Mouse (Mus musculus) C2C12 (cell line): ENCODE measurements at regions not wholly inside any gene's neighbourhood (a gene's known extent, or its start where the extent isn't known, plus 50 kb on each side); places are given as distances from the start of the nearest gene placed in this dataset.

ENCODE experiments used
- CTCF ChIP-seq: IDR thresholded peaks from one replicate; pipeline ENCODE4 v1.5.1; 2011; ENCODE audit not compliant: control insufficient read depth, insufficient read depth, insufficient read length
- MAX ChIP-seq: IDR thresholded peaks from one replicate; pipeline ENCODE4 v1.6.1; 2011; ENCODE audit warnings: mild to moderate bottlenecking, control low read depth
- MYOD1 ChIP-seq: IDR thresholded peaks from one replicate; pipeline ENCODE4 v1.6.1; 2011; ENCODE audit warnings: low read depth; ENCODE audit not compliant: control insufficient read depth, insufficient read length
- USF1 ChIP-seq: IDR thresholded peaks from one replicate; pipeline ENCODE4 v1.6.1; 2011; ENCODE audit warnings: low read depth, mild to moderate bottlenecking, control low read depth, moderate library complexity

- TF ChIP-seq CTCF (no peak), MYOD1 (no peak), MAX (no peak), USF1 (no peak)
Measured at GRCm38 (mm10) chr10:17299600-17299999, 423.4 kb upstream of the Cited2 start.
